Comparison of ENCODE assay signal across 7 mouse cellular contexts in genomic region chr8:84601221-84601751, GRCm38 (mm10).
DNase-seq lines count a peak whose midpoint lies in the region; ATAC-seq and TF ChIP-seq lines count a peak whose summit lies in the region.

No protein-coding gene starts in this region.

- peak; percentile 21; the same call in 1 of the 2 replicates for ATAC-seq in forebrain, embryonic 12.5 days (ENCODE audit: low FRiP score)
- ATAC-seq in liver, embryonic 12.5 days, result no peak
- no peak for ATAC-seq in stomach, embryonic 15.5 days (ENCODE audit: insufficient read depth, low FRiP score, low read depth)

- WGBS in thymus, adult 2 months, result 5% methylated on average over 19 of the region's 19 CpGs
- WGBS in forebrain, embryonic 12.5 days, result 3% methylated on average over 19 of the region's 19 CpGs
- WGBS in liver, embryonic 12.5 days (ENCODE audit: insufficient replicate concordance), result 2% methylated on average over 19 of the region's 19 CpGs
- WGBS in stomach, embryonic 15.5 days, result 3% methylated on average over 19 of the region's 19 CpGs

- 0 out of 2 replicates have a peak overlapping the region, but pooled peaks have one; percentile 62 for H3K9ac ChIP-seq in forebrain, embryonic 12.5 days
- H3K9ac ChIP-seq in liver, embryonic 12.5 days, result no peak overlapping the region
- 0 out of 2 replicates have a peak overlapping the region, but pooled peaks have one; percentile 1 for H3K9ac ChIP-seq in stomach, embryonic 15.5 days

- DNase-seq in thymus, adult 2 months, result no peak
- DNase-seq in thymus, postnatal 36 days, result no peak
- DNase-seq in layer of hippocampus, postnatal 36 days, result no peak
- DNase-seq in left cerebral cortex, adult 2 months (ENCODE audit: extremely low spot score in 1 of 2, low spot score in 2 of 2), result no peak

- no peaks in the 10 kb centered on the region; the same call in 1 of the 2 replicates for H3K27me3 ChIP-seq in thymus, adult 2 months (ENCODE audit: control insufficient read depth, insufficient read depth, low read length)
- H3K27me3 ChIP-seq in forebrain, embryonic 12.5 days, result peaks cover 35% of the 10 kb centered on the region
- H3K27me3 ChIP-seq in liver, embryonic 12.5 days (replicated peaks), result peaks cover 85% of the 10 kb centered on the region
- H3K27me3 ChIP-seq in stomach, embryonic 15.5 days (replicated peaks), result peaks cover 14% of the 10 kb centered on the region; the same call in 1 of the 2 replicates

- peak overlapping the region; percentile 66 for H3K4me2 ChIP-seq in forebrain, embryonic 12.5 days
- H3K4me2 ChIP-seq in liver, embryonic 12.5 days, result peak overlapping the region; percentile 50
- H3K4me2 ChIP-seq in stomach, embryonic 15.5 days, result peak overlapping the region; percentile 64

- H3K9me3 ChIP-seq in forebrain, embryonic 12.5 days, result no peaks in the 10 kb centered on the region
- 0 out of 2 replicates have a peak, but pooled peaks cover 1% of the 10 kb centered on the region for H3K9me3 ChIP-seq in liver, embryonic 12.5 days (replicated peaks)
- H3K9me3 ChIP-seq in stomach, embryonic 15.5 days, result no peaks in the 10 kb centered on the region

- H3K36me3 ChIP-seq in thymus, adult 2 months (ENCODE audit: control insufficient read depth, insufficient read depth, low read length), result no peaks in the 10 kb centered on the region
- H3K36me3 ChIP-seq in forebrain, embryonic 12.5 days (replicated peaks), result peaks cover 4% of the 10 kb centered on the region; the same call in 1 of the 2 replicates
- H3K36me3 ChIP-seq in liver, embryonic 12.5 days, result no peaks in the 10 kb centered on the region
- no peaks in the 10 kb centered on the region for H3K36me3 ChIP-seq in stomach, embryonic 15.5 days

- peaks cover 9% of the 10 kb centered on the region for H3K4me1 ChIP-seq in thymus, adult 2 months (replicated peaks; ENCODE audit: control insufficient read depth, insufficient read depth, low read length)
- H3K4me1 ChIP-seq in forebrain, embryonic 12.5 days, result peaks cover 20% of the 10 kb centered on the region
- peaks cover 9% of the 10 kb centered on the region for H3K4me1 ChIP-seq in liver, embryonic 12.5 days
- H3K4me1 ChIP-seq in stomach, embryonic 15.5 days, result peaks cover 16% of the 10 kb centered on the region

- TF ChIP-seq CTCF in thymus, adult 2 months (IDR thresholded peaks at IDR 0.05; ENCODE audit: borderline replicate concordance, control insufficient read depth, extremely low read depth, insufficient read depth, low read length, poor library complexity), result no peak
- no peak for TF ChIP-seq CTCF in left cerebral cortex, adult 2 months (IDR thresholded peaks at IDR 0.05)

- intact Hi-C loops in left cerebral cortex, adult 2 months (cut with DNase I), result no loop called here

- TF ChIP-seq POLR2A in thymus, adult 2 months (IDR thresholded peaks at IDR 0.05; ENCODE audit: control insufficient read depth, extremely low read depth, insufficient read depth, low read length, poor library complexity), result no peak

- H3K27ac ChIP-seq in thymus, adult 2 months (ENCODE audit: control insufficient read depth, insufficient read depth, low read length), result no peak overlapping the region
- H3K27ac ChIP-seq in forebrain, embryonic 12.5 days, result no peak overlapping the region
- H3K27ac ChIP-seq in liver, embryonic 12.5 days, result no peak overlapping the region
- no peak overlapping the region for H3K27ac ChIP-seq in stomach, embryonic 15.5 days
- H3K27ac ChIP-seq in left cerebral cortex, adult 2 months, result no peak overlapping the region

- H3K4me3 ChIP-seq in thymus, adult 2 months (ENCODE audit: control insufficient read depth, insufficient read depth, low read length), result peak overlapping the region; percentile 60
- peak overlapping the region; percentile 37 for H3K4me3 ChIP-seq in forebrain, embryonic 12.5 days (replicated peaks)
- H3K4me3 ChIP-seq in liver, embryonic 12.5 days, result peak overlapping the region; percentile 14; the same call in 1 of the 2 replicates
- H3K4me3 ChIP-seq in stomach, embryonic 15.5 days (replicated peaks), result peak overlapping the region; percentile 40
- no peak overlapping the region for H3K4me3 ChIP-seq in left cerebral cortex, adult 2 months
